In genomic region chr7:79308455-79309030, GRCm38 (mm10) we compare ENCODE assay signal across 10 mouse cellular contexts. TPM values are rescaled to one million over a fixed set of nuclear protein-coding genes. Genes with fewer than 3 reads are reported as not detected.
DNase-seq lines count a peak whose midpoint lies in the region; ATAC-seq and TF ChIP-seq lines count a peak whose summit lies in the region.
"Had no signal": no experiment of that assay in that cellular context is flagged by ENCODE, and none has a peak within 500 bp of the region (broad histone marks: within the 10 kb centered on the region; RNA-seq: fewer than 3 reads in every experiment).

No protein-coding gene starts in this region.

- no peak overlapping the region for H3K4me3 ChIP-seq in hindbrain, embryonic 10.5 days
- H3K4me3 ChIP-seq in hindbrain, embryonic 16.5 days (ENCODE audit: low read length) = no peak overlapping the region
- no peak overlapping the region for H3K4me3 ChIP-seq in cortical plate, adult 2 months (ENCODE audit: insufficient read depth, low read length)
- H3K4me3 ChIP-seq in midbrain, embryonic 10.5 days = no peak overlapping the region

- no peak overlapping the region for H3K9ac ChIP-seq in hindbrain, embryonic 16.5 days (ENCODE audit: low read depth, low read length)

- no peak for DNase-seq in hindbrain, embryonic 10.5 days (ENCODE audit: low spot score)
- DNase-seq in Muller cell, postnatal 12 days (ENCODE audit: inconsistent ontology term) = peak; percentile 66
- DNase-seq in midbrain, embryonic 10.5 days (ENCODE audit: low spot score) = no peak
- no peak for DNase-seq in gastrocnemius, adult 8-10 months (ENCODE audit: low spot score in 2 of 2)
- no peak for DNase-seq in cerebellum, postnatal 4 days (ENCODE audit: low spot score in 2 of 2)
- no peak for DNase-seq in heart, postnatal 4 days
- DNase-seq: thymus, postnatal 25 days had no signal

- H3K27me3 ChIP-seq in hindbrain, embryonic 10.5 days (ENCODE audit: insufficient read depth, poor library complexity, severe bottlenecking) = no peaks in the 10 kb centered on the region
- no peaks in the 10 kb centered on the region for H3K27me3 ChIP-seq in hindbrain, embryonic 16.5 days (replicated peaks; ENCODE audit: control insufficient read depth, insufficient read depth, low read length)
- H3K27me3 ChIP-seq in midbrain, embryonic 10.5 days (ENCODE audit: low read depth, poor library complexity, severe bottlenecking) = peaks cover 26% of the 10 kb centered on the region; the same call in 1 of the 2 replicates

- peak overlapping the region; percentile 75; the same call in 1 of the 2 replicates for H3K27ac ChIP-seq in hindbrain, embryonic 10.5 days
- no peak overlapping the region for H3K27ac ChIP-seq in hindbrain, embryonic 16.5 days (ENCODE audit: low read depth, low read length)
- H3K27ac ChIP-seq in cortical plate, adult 2 months (ENCODE audit: insufficient read depth, low read length) = peak overlapping the region; percentile 68
- peak overlapping the region; percentile 75 for H3K27ac ChIP-seq in midbrain, embryonic 10.5 days (replicated peaks)

- ATAC-seq in hindbrain, embryonic 16.5 days = no peak

- peaks cover 48% of the 10 kb centered on the region for H3K4me1 ChIP-seq in hindbrain, embryonic 10.5 days (replicated peaks)
- peaks cover 36% of the 10 kb centered on the region for H3K4me1 ChIP-seq in hindbrain, embryonic 16.5 days (ENCODE audit: control insufficient read depth, insufficient read depth, low read depth, low read length)
- peaks cover 30% of the 10 kb centered on the region for H3K4me1 ChIP-seq in cortical plate, adult 2 months (ENCODE audit: control insufficient read depth, insufficient read depth, low read length)
- peaks cover 60% of the 10 kb centered on the region for H3K4me1 ChIP-seq in midbrain, embryonic 10.5 days

- no peak for TF ChIP-seq POLR2A in cortical plate, adult 2 months (IDR thresholded peaks at IDR 0.05; ENCODE audit: extremely low read depth, insufficient read depth, low read length)

- TF ChIP-seq CTCF in cortical plate, adult 2 months (IDR thresholded peaks at IDR 0.05; ENCODE audit: extremely low read depth, insufficient read depth, low read length) = no peak

- peaks cover 16% of the 10 kb centered on the region; the same call in 1 of the 2 replicates for H3K36me3 ChIP-seq in hindbrain, embryonic 10.5 days
- no peaks in the 10 kb centered on the region for H3K36me3 ChIP-seq in hindbrain, embryonic 16.5 days (ENCODE audit: control insufficient read depth, insufficient read depth, low read length)
- peaks cover 11% of the 10 kb centered on the region; the same call in 1 of the 2 replicates for H3K36me3 ChIP-seq in midbrain, embryonic 10.5 days

- WGBS in hindbrain, embryonic 10.5 days = 83% methylated on average over 8 of the region's 8 CpGs
- 67% methylated on average over 8 of the region's 8 CpGs for WGBS in hindbrain, embryonic 16.5 days
- 90% methylated on average over 8 of the region's 8 CpGs for WGBS in midbrain, embryonic 10.5 days

- no peaks in the 10 kb centered on the region for H3K9me3 ChIP-seq in hindbrain, embryonic 10.5 days
- H3K9me3 ChIP-seq in hindbrain, embryonic 16.5 days (ENCODE audit: control insufficient read depth, low read length) = no peaks in the 10 kb centered on the region
- no peaks in the 10 kb centered on the region for H3K9me3 ChIP-seq in midbrain, embryonic 10.5 days (replicated peaks)
- H3K9me3 ChIP-seq: G1E had no signal

- no peak overlapping the region for H3K4me2 ChIP-seq in hindbrain, embryonic 16.5 days (ENCODE audit: low read length)

RNA-seq across cellular contexts. Expression of gene Abhd2, which starts 35.5 kb away (rescaled TPM):
- polyA plus RNA-seq in hindbrain, embryonic 10.5 days (2016; fragmentation: Nextera tagmentation; extraction: Ambion mirVana) = 8.0 and 10.1 TPM in 2 replicates
- polyA plus RNA-seq in hindbrain, embryonic 16.5 days (2015; fragmentation: Nextera tagmentation; extraction: Ambion mirVana) = 16.3 and 21.4 TPM in 2 replicates
- 43.1 and 43.5 TPM in 2 replicates for polyA plus RNA-seq in cortical plate, adult 2 months (2012; rRNA removed)
- polyA plus RNA-seq in midbrain, embryonic 10.5 days (2016; fragmentation: Nextera tagmentation; extraction: Ambion mirVana) = 6.8 and 8.7 TPM in 2 replicates
- 1 to 10 TPM; 2.7 to 4.5 (median 4.0) TPM for total RNA-seq in gastrocnemius, adult 8-10 months (2022)
- total RNA-seq in heart, postnatal 4 days (2021) = 10 to 100 TPM; 24.7 to 27.2 TPM
